Mouse (Mus musculus) liver, embryonic 14.5 days (tissue): ENCODE measurements around the gene Slamf7.

Experiments used
- CTCF ChIP-seq: IDR thresholded peaks from 2 replicates; pipeline ENCODE4 v1.5.1; 2016; ENCODE audit warnings: antibody characterized with exemption, low read depth, control low read depth
- EP300 ChIP-seq: IDR thresholded peaks from 2 replicates; pipeline ENCODE4 v1.6.1; 2016; ENCODE audit warnings: antibody characterized with exemption, low read depth

DNA sequence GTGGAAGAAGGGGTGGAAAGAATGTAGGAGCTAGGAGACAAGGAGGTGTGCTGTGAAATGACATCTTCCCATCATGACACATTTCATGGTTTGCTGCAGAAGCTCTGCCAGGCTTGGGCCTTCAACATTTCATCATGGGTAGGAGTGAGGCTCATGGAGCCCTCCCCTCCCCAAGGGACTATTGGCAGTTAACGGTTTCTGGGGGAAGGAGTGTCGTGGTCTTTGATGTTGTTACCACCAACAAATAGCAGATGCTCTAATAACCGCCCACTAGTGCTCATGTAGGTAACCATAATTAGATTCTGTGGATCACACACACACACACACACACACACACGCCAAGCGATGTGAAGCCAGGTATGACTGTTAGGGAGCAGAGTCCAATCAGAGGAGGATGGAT, at the start of gene Slamf7:
- TF ChIP-seq CTCF (no peak), EP300 (no peak)
